Mouse (Mus musculus) kidney, adult 2 months (tissue): ENCODE results near the gene Snd1.

Experiments used
- CTCF ChIP-seq: fragments of 200-500 bp; conservative IDR thresholded peaks from 2 replicates; pipeline ENCODE4 v1.5.1; 2011; ENCODE audit warnings: low read depth, mild to moderate bottlenecking, control low read depth, low read length, moderate library complexity, mixed read lengths; ENCODE audit not compliant: insufficient read depth, insufficient read length
- POLR2A ChIP-seq: fragments of 200-500 bp; IDR thresholded peaks from one replicate; pipeline ENCODE4 v1.6.1; 2011; ENCODE audit warnings: low read depth, low read length, control low read depth

DNA sequence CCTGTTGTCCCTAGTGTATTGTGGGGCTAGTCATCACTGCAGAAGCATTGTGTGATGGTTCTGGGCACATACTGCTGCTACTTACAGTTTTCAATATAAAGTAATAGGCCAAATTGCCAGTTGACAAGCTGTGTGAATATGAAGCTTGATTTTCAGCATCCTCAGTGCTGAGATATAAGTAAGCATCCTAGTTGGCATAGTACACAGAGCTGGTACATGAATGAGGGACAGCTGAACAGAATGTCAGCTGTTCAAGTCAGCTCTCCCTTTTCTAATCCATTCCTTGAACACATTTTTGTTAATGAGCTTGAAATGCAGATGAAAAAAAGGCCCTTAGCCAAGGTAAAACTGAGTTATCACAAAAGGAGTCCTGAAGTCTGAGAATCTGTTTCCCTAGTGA is 217.7 kb downstream of the Snd1 start:
- TF ChIP-seq POLR2A (no peak), CTCF (no peak)
